Mouse (Mus musculus) erythroblast, embryonic 14.5 days (primary cell): ENCODE data around the gene Gfy. TPM values are rescaled to one million over a fixed set of nuclear protein-coding genes. Genes with fewer than 3 reads are reported as not detected.
"Not testable (repeated sequence)": the region's sequence is repeated elsewhere in the genome, so short reads cannot be mapped to it uniquely, and the experiment has no call there.

Experiments used
- H3K27me3 ChIP-seq: 2 replicates; pipeline ENCODE4 v1.6.1; 2012; ENCODE audit warnings: inconsistent platforms; ENCODE audit not compliant: control insufficient read depth
- H3K36me3 ChIP-seq: 2 replicates; pipeline ENCODE4 v1.6.1; 2012; ENCODE audit warnings: mild to moderate bottlenecking, inconsistent platforms; ENCODE audit not compliant: control insufficient read depth
- H3K4me1 ChIP-seq: 2 replicates; pipeline ENCODE4 v1.6.1; 2012; ENCODE audit warnings: inconsistent platforms; ENCODE audit not compliant: control insufficient read depth
- H3K4me3 ChIP-seq: replicated peaks from 2 replicates; pipeline ENCODE3; 2012; ENCODE audit warnings: moderate library complexity, mild to moderate bottlenecking, inconsistent platforms
- H3K9me3 ChIP-seq: 2 replicates; pipeline ENCODE4 v1.6.1; 2012; ENCODE audit warnings: low read length, inconsistent platforms, mixed read lengths; ENCODE audit not compliant: control insufficient read depth
- GATA1 ChIP-seq: IDR thresholded peaks from 2 replicates; pipeline ENCODE4 v1.6.1; 2012; ENCODE audit warnings: low read length, inconsistent platforms, mixed read lengths
- TAL1 ChIP-seq: IDR thresholded peaks from 3 replicates; pipeline ENCODE4 v1.6.1; 2012; ENCODE audit warnings: low read length, inconsistent platforms, mixed read lengths
- polyA plus RNA-seq: library from polyadenylated mRNA; stranded (reverse); fragments of >175 nt; gene quantifications from 2 replicates; pipeline ENCODE4 v1.2.3, GENCODE M21; 2012

The Gfy gene
- polyA plus RNA-seq, 1 experiment = not detected

- TF ChIP-seq TAL1 = no peak
- no peak for TF ChIP-seq GATA1
- Histone ChIP-seq H3K36me3 (peaks cover 40% of the 10 kb centered on the region), H3K4me3 (no peak overlapping the region), H3K9me3 (no peaks in the 10 kb centered on the region), H3K4me1 (peaks cover 29% of the 10 kb centered on the region), H3K27me3 (no peaks in the 10 kb centered on the region)
Measured at GRCm38 (mm10) chr7:45155590-45155989, 23.8 kb downstream of the Gfy start.

GRCm38 (mm10) chr7:45154993-45155514, 24.3 kb downstream of the Gfy start:
- Histone ChIP-seq H3K9me3 (no peaks in the 10 kb centered on the region), H3K27me3 (no peaks in the 10 kb centered on the region), H3K4me1 (peaks cover 31% of the 10 kb centered on the region), H3K36me3 (peaks cover 35% of the 10 kb centered on the region), H3K4me3 (peak overlapping the region; percentile 77)
- TF ChIP-seq GATA1 = no peak
- TF ChIP-seq TAL1 = no peak

- Histone ChIP-seq H3K36me3 (peaks cover 32% of the 10 kb centered on the region), H3K4me1 (peaks cover 31% of the 10 kb centered on the region), H3K9me3 (no peaks in the 10 kb centered on the region), H3K27me3 (no peaks in the 10 kb centered on the region), H3K4me3 (peak within 1 kb of the TSS; percentile 77)
- no peak for TF ChIP-seq GATA1
- TF ChIP-seq TAL1 = no peak
Measured at GRCm38 (mm10) chr7:45154096-45154992, 25.0 kb downstream of the Gfy start, which contains the start of the genes Pih1d1 and Aldh16a1. Pih1d1 (plus strand) TSS chr7:45154303. Aldh16a1 (minus strand) TSS chr7:45154584.

- no peaks in the 10 kb centered on the region for H3K27me3 ChIP-seq
- peak overlapping the region; percentile 77 for H3K4me3 ChIP-seq
- H3K4me1 ChIP-seq = peaks cover 31% of the 10 kb centered on the region
- H3K36me3 ChIP-seq = peaks cover 26% of the 10 kb centered on the region
- TF ChIP-seq TAL1 = no peak
- TF ChIP-seq GATA1 = no peak
- no peaks in the 10 kb centered on the region for H3K9me3 ChIP-seq
Measured at GRCm38 (mm10) chr7:45153586-45153985, 25.8 kb downstream of the Gfy start.

GRCm38 (mm10) chr7:45153052-45153451, 26.3 kb downstream of the Gfy start:
- Histone ChIP-seq H3K4me1 (peaks cover 31% of the 10 kb centered on the region), H3K4me3 (peak overlapping the region; percentile 77), H3K36me3 (peaks cover 26% of the 10 kb centered on the region)
- H3K9me3 ChIP-seq, H3K27me3 ChIP-seq: not testable (repeated sequence)

GRCm38 (mm10) chr7:45151303-45151702, 28.1 kb downstream of the Gfy start:
- Histone ChIP-seq H3K36me3 (peaks cover 29% of the 10 kb centered on the region), H3K4me3 (no peak overlapping the region), H3K9me3 (no peaks in the 10 kb centered on the region), H3K4me1 (peaks cover 28% of the 10 kb centered on the region), H3K27me3 (no peaks in the 10 kb centered on the region)
- TF ChIP-seq GATA1 (no peak), TAL1 (no peak)

GRCm38 (mm10) chr7:45150321-45150720, 29.0 kb downstream of the Gfy start:
- Histone ChIP-seq H3K9me3 (no peaks in the 10 kb centered on the region), H3K36me3 (peaks cover 36% of the 10 kb centered on the region)

GRCm38 (mm10) chr7:45149545-45149944, 29.8 kb downstream of the Gfy start:
- H3K9me3 ChIP-seq = no peaks in the 10 kb centered on the region
- no peaks in the 10 kb centered on the region for H3K27me3 ChIP-seq
- H3K36me3 ChIP-seq = peaks cover 41% of the 10 kb centered on the region
- no peak for TF ChIP-seq GATA1
- no peak for TF ChIP-seq TAL1
- no peak overlapping the region for H3K4me3 ChIP-seq
- H3K4me1 ChIP-seq = peaks cover 15% of the 10 kb centered on the region

More at GRCm38 (mm10) chr7:45150321-45150720, 29.0 kb downstream of the Gfy start:
- Histone ChIP-seq H3K27me3 (no peaks in the 10 kb centered on the region), H3K4me1 (peaks cover 22% of the 10 kb centered on the region), H3K4me3 (no peak overlapping the region)
- TF ChIP-seq TAL1 = no peak
- no peak for TF ChIP-seq GATA1

GRCm38 (mm10) chr7:45148534-45149098, 30.8 kb downstream of the Gfy start:
- Histone ChIP-seq H3K4me3 (no peak overlapping the region), H3K36me3 (peaks cover 50% of the 10 kb centered on the region)
- TF ChIP-seq GATA1 (no peak), TAL1 (no peak)

More at GRCm38 (mm10) chr7:45148534-45149098, 30.8 kb downstream of the Gfy start:
- no peaks in the 10 kb centered on the region for H3K9me3 ChIP-seq
- peaks cover 12% of the 10 kb centered on the region for H3K4me1 ChIP-seq
- H3K27me3 ChIP-seq = no peaks in the 10 kb centered on the region
